Mouse (Mus musculus): ENCODE measurements at regions not wholly inside any gene's neighbourhood (a gene's known extent, or its start where the extent isn't known, plus 50 kb on each side); places are given as distances from the start of the nearest gene placed in this dataset.

- H3K9me3 ChIP-seq (ENCODE audit: control insufficient read depth, low read length), result no peaks in the 10 kb centered on the region
- WGBS, result 28% methylated on average over 10 of the region's 10 CpGs
- DNase-seq (ENCODE audit: low spot score) (peak; percentile 57), ATAC-seq (ENCODE audit: low read depth) (peak; percentile 65; the same call in 1 of the 2 replicates)
- no peak overlapping the region for H3K4me3 ChIP-seq (ENCODE audit: low read depth, low read length)
- H3K4me2 ChIP-seq (ENCODE audit: low read depth, low read length), result no peak overlapping the region
- no peak overlapping the region for H3K27ac ChIP-seq (replicated peaks; ENCODE audit: low read depth, low read length)
- H3K27me3 ChIP-seq (replicated peaks; ENCODE audit: control insufficient read depth, insufficient read depth, low read length), result no peaks in the 10 kb centered on the region
- no peak overlapping the region for H3K9ac ChIP-seq (ENCODE audit: low read depth, low read length)
- peaks cover 13% of the 10 kb centered on the region; the same call in 1 of the 2 replicates for H3K4me1 ChIP-seq (ENCODE audit: control insufficient read depth, insufficient read depth, low read length)
- H3K36me3 ChIP-seq (ENCODE audit: control insufficient read depth, insufficient read depth, low read length), result no peaks in the 10 kb centered on the region
Observed at GRCm38 (mm10) chr9:61135263-61135882, 236.8 kb upstream of the Tle3 start.

GRCm38 (mm10) chr9:61135917-61136316 lies 236.2 kb upstream of the Tle3 start:
- WGBS, result 47% methylated on average over 3 of the region's 3 CpGs
- no peaks in the 10 kb centered on the region for H3K36me3 ChIP-seq (ENCODE audit: control insufficient read depth, insufficient read depth, low read length)
- H3K4me3 ChIP-seq (ENCODE audit: low read depth, low read length), result no peak overlapping the region
- no peak for DNase-seq (ENCODE audit: low spot score)
- H3K4me2 ChIP-seq (ENCODE audit: low read depth, low read length), result no peak overlapping the region
- H3K4me1 ChIP-seq (ENCODE audit: control insufficient read depth, insufficient read depth, low read length), result peaks cover 13% of the 10 kb centered on the region; the same call in 1 of the 2 replicates
- H3K9me3 ChIP-seq (ENCODE audit: control insufficient read depth, low read length), result no peaks in the 10 kb centered on the region
- peak; percentile 26; the same call in 1 of the 2 replicates for ATAC-seq (ENCODE audit: low read depth)
- H3K27me3 ChIP-seq (replicated peaks; ENCODE audit: control insufficient read depth, insufficient read depth, low read length), result no peaks in the 10 kb centered on the region
- no peak overlapping the region for H3K27ac ChIP-seq (replicated peaks; ENCODE audit: low read depth, low read length)
- no peak overlapping the region for H3K9ac ChIP-seq (ENCODE audit: low read depth, low read length)

- H3K27me3 ChIP-seq (replicated peaks; ENCODE audit: control insufficient read depth, insufficient read depth, low read length), result no peaks in the 10 kb centered on the region
- H3K4me1 ChIP-seq (ENCODE audit: control insufficient read depth, insufficient read depth, low read length), result peaks cover 13% of the 10 kb centered on the region; the same call in 1 of the 2 replicates
- no peak overlapping the region for H3K9ac ChIP-seq (ENCODE audit: low read depth, low read length)
- H3K9me3 ChIP-seq (ENCODE audit: control insufficient read depth, low read length), result no peaks in the 10 kb centered on the region
- H3K4me2 ChIP-seq (ENCODE audit: low read depth, low read length), result no peak overlapping the region
- H3K4me3 ChIP-seq (ENCODE audit: low read depth, low read length), result no peak overlapping the region
- ATAC-seq (ENCODE audit: low read depth) (no peak), DNase-seq (ENCODE audit: low spot score) (no peak)
- 74% methylated on average over 11 of the region's 11 CpGs for WGBS
- H3K27ac ChIP-seq (replicated peaks; ENCODE audit: low read depth, low read length), result no peak overlapping the region
- no peaks in the 10 kb centered on the region for H3K36me3 ChIP-seq (ENCODE audit: control insufficient read depth, insufficient read depth, low read length)
Observed at GRCm38 (mm10) chr9:61138741-61139368, 233.3 kb upstream of the Tle3 start.

- DNase-seq (ENCODE audit: low spot score), result no peak
- Histone ChIP-seq H3K27me3 (replicated peaks; ENCODE audit: control insufficient read depth, insufficient read depth, low read length) (no peaks in the 10 kb centered on the region; the same call in 1 of the 2 replicates), H3K4me3 (ENCODE audit: low read depth, low read length) (no peak overlapping the region), H3K4me2 (ENCODE audit: low read depth, low read length) (no peak overlapping the region), H3K9me3 (ENCODE audit: control insufficient read depth, low read length) (no peaks in the 10 kb centered on the region), H3K4me1 (ENCODE audit: control insufficient read depth, insufficient read depth, low read length) (no peaks in the 10 kb centered on the region), H3K9ac (ENCODE audit: low read depth, low read length) (no peak overlapping the region), H3K36me3 (ENCODE audit: control insufficient read depth, insufficient read depth, low read length) (no peaks in the 10 kb centered on the region), H3K27ac (replicated peaks; ENCODE audit: low read depth, low read length) (no peak overlapping the region)
- 86% methylated on average over 6 of the region's 6 CpGs for WGBS
- no peak for ATAC-seq (ENCODE audit: low read depth)
Observed at GRCm38 (mm10) chr9:61143101-61143500, 229.1 kb upstream of the Tle3 start.

GRCm38 (mm10) chr9:61144685-61145318 lies 227.4 kb upstream of the Tle3 start:
- Histone ChIP-seq H3K4me2 (ENCODE audit: low read depth, low read length) (no peak overlapping the region), H3K4me3 (ENCODE audit: low read depth, low read length) (no peak overlapping the region), H3K9me3 (ENCODE audit: control insufficient read depth, low read length) (no peaks in the 10 kb centered on the region), H3K36me3 (ENCODE audit: control insufficient read depth, insufficient read depth, low read length) (no peaks in the 10 kb centered on the region), H3K27me3 (replicated peaks; ENCODE audit: control insufficient read depth, insufficient read depth, low read length) (no peaks in the 10 kb centered on the region; the same call in 1 of the 2 replicates), H3K27ac (replicated peaks; ENCODE audit: low read depth, low read length) (no peak overlapping the region), H3K9ac (ENCODE audit: low read depth, low read length) (no peak overlapping the region), H3K4me1 (ENCODE audit: control insufficient read depth, insufficient read depth, low read length) (no peaks in the 10 kb centered on the region)
- DNase-seq (ENCODE audit: low spot score) (no peak), ATAC-seq (ENCODE audit: low read depth) (no peak)
- WGBS, result 75% methylated on average over 11 of the region's 11 CpGs

- WGBS, result 89% methylated on average over 8 of the region's 8 CpGs
- DNase-seq (ENCODE audit: low spot score) (no peak), ATAC-seq (ENCODE audit: low read depth) (no peak)
- Histone ChIP-seq H3K9ac (ENCODE audit: low read depth, low read length) (no peak overlapping the region), H3K4me3 (ENCODE audit: low read depth, low read length) (no peak overlapping the region), H3K27me3 (replicated peaks; ENCODE audit: control insufficient read depth, insufficient read depth, low read length) (no peaks in the 10 kb centered on the region; the same call in 1 of the 2 replicates), H3K36me3 (ENCODE audit: control insufficient read depth, insufficient read depth, low read length) (no peaks in the 10 kb centered on the region), H3K4me2 (ENCODE audit: low read depth, low read length) (no peak overlapping the region), H3K9me3 (ENCODE audit: control insufficient read depth, low read length) (no peaks in the 10 kb centered on the region), H3K4me1 (ENCODE audit: control insufficient read depth, insufficient read depth, low read length) (no peaks in the 10 kb centered on the region), H3K27ac (replicated peaks; ENCODE audit: low read depth, low read length) (no peak overlapping the region)
Observed at GRCm38 (mm10) chr9:61145738-61146137, 226.4 kb upstream of the Tle3 start.

- H3K4me3 ChIP-seq (ENCODE audit: low read depth, low read length), result no peak overlapping the region
- H3K27ac ChIP-seq (replicated peaks; ENCODE audit: low read depth, low read length), result no peak overlapping the region
- no peak overlapping the region for H3K9ac ChIP-seq (ENCODE audit: low read depth, low read length)
- 0 out of 2 replicates have a peak, but pooled peaks cover 7% of the 10 kb centered on the region for H3K4me1 ChIP-seq (ENCODE audit: control insufficient read depth, insufficient read depth, low read length)
- 81% methylated on average over 4 of the region's 4 CpGs for WGBS
- H3K27me3 ChIP-seq (replicated peaks; ENCODE audit: control insufficient read depth, insufficient read depth, low read length), result peaks cover 4% of the 10 kb centered on the region
- no peak overlapping the region for H3K4me2 ChIP-seq (ENCODE audit: low read depth, low read length)
- no peak for DNase-seq (ENCODE audit: low spot score)
- no peaks in the 10 kb centered on the region for H3K9me3 ChIP-seq (ENCODE audit: control insufficient read depth, low read length)
- no peak for ATAC-seq (ENCODE audit: low read depth)
- no peaks in the 10 kb centered on the region for H3K36me3 ChIP-seq (ENCODE audit: control insufficient read depth, insufficient read depth, low read length)
Observed at GRCm38 (mm10) chr9:61151201-61151600, 221.0 kb upstream of the Tle3 start.

GRCm38 (mm10) chr9:61151901-61152337 lies 220.2 kb upstream of the Tle3 start:
- H3K9ac ChIP-seq (ENCODE audit: low read depth, low read length), result no peak overlapping the region
- H3K9me3 ChIP-seq (ENCODE audit: control insufficient read depth, low read length), result no peaks in the 10 kb centered on the region
- 50% methylated on average over 12 of the region's 12 CpGs for WGBS
- H3K4me3 ChIP-seq (ENCODE audit: low read depth, low read length), result no peak overlapping the region
- DNase-seq (ENCODE audit: low spot score) (peak; percentile 61), ATAC-seq (ENCODE audit: low read depth) (peak; percentile 50; the same call in 1 of the 2 replicates)
- no peak overlapping the region for H3K4me2 ChIP-seq (ENCODE audit: low read depth, low read length)
- no peaks in the 10 kb centered on the region for H3K36me3 ChIP-seq (ENCODE audit: control insufficient read depth, insufficient read depth, low read length)
- 0 out of 2 replicates have a peak, but pooled peaks cover 7% of the 10 kb centered on the region for H3K4me1 ChIP-seq (ENCODE audit: control insufficient read depth, insufficient read depth, low read length)
- H3K27ac ChIP-seq (replicated peaks; ENCODE audit: low read depth, low read length), result no peak overlapping the region
- peaks cover 6% of the 10 kb centered on the region for H3K27me3 ChIP-seq (replicated peaks; ENCODE audit: control insufficient read depth, insufficient read depth, low read length)

All from embryonic facial prominence, embryonic 14.5 days (tissue).